Mouse (Mus musculus) heart, adult 2 months (tissue): ENCODE data around the gene Pbxip1.

Experiments
- EP300 ChIP-seq: fragments of 200-500 bp; IDR thresholded peaks from 2 replicates; pipeline ENCODE4 v1.6.1; 2011; ENCODE audit warnings: low read depth, low read length, control low read depth; ENCODE audit not compliant: insufficient read depth
- POLR2A ChIP-seq: fragments of 200-500 bp; IDR thresholded peaks from 2 replicates; pipeline ENCODE4 v1.6.1; 2011; ENCODE audit warnings: mild to moderate bottlenecking, low read depth, low read length, control low read depth; ENCODE audit not compliant: insufficient read depth

GRCm38 (mm10) chr3:89484766-89485524 lies 48.4 kb downstream of the Pbxip1 start:
- peak; percentile 72; the same call in 1 of the 2 replicates for TF ChIP-seq EP300
- no peak for TF ChIP-seq POLR2A
